Mouse (Mus musculus) forebrain, embryonic 15.5 days (tissue): ENCODE results near the gene Col4a2. TPM values are rescaled to one million over a fixed set of nuclear protein-coding genes. Genes with fewer than 3 reads are reported as not detected.

Source experiments
- ATAC-seq: fragments of 200-750 bp; cut with Nextera tagmentation; replicated peaks from 2 replicates; pipeline ENCODE4 v1.8.0; 2017; ENCODE audit warnings: mild to moderate bottlenecking, moderate TSS enrichment, moderate library complexity
- H3K27ac ChIP-seq: fragments of 300-500 bp; sonication (generic); replicated peaks from 2 replicates; pipeline ENCODE4 v1.5.1; 2015; ENCODE audit warnings: mild to moderate bottlenecking, inconsistent platforms
- H3K27me3 ChIP-seq: fragments of 300-500 bp; sonication (generic); 2 replicates; pipeline ENCODE4 v1.6.1; 2015; ENCODE audit warnings: inconsistent platforms
- H3K36me3 ChIP-seq: fragments of 300-500 bp; sonication (generic); 2 replicates; pipeline ENCODE4 v1.6.1; 2015; ENCODE audit warnings: mild to moderate bottlenecking, inconsistent platforms
- H3K4me1 ChIP-seq: fragments of 300-500 bp; sonication (generic); 2 replicates; pipeline ENCODE4 v1.6.1; 2015; ENCODE audit warnings: inconsistent platforms
- H3K4me2 ChIP-seq: fragments of 300-500 bp; sonication (generic); replicated peaks from 2 replicates; pipeline ENCODE4 v1.6.1; 2015; ENCODE audit warnings: mild to moderate bottlenecking, inconsistent platforms
- H3K4me3 ChIP-seq: fragments of 300-500 bp; sonication (generic); 2 replicates; pipeline ENCODE4 v1.5.1; 2015; ENCODE audit warnings: mild to moderate bottlenecking, inconsistent platforms
- H3K9ac ChIP-seq: fragments of 300-500 bp; sonication (generic); replicated peaks from 2 replicates; pipeline ENCODE4 v1.6.1; 2015; ENCODE audit warnings: mild to moderate bottlenecking, inconsistent platforms
- H3K9me3 ChIP-seq: fragments of 300-500 bp; sonication (generic); 2 replicates; pipeline ENCODE4 v1.6.1; 2016; ENCODE audit warnings: inconsistent platforms
- WGBS: fragments of 180-500 bp; shearing (Covaris S2); methylation state at CpG from one replicate; pipeline ENCODE4 v1.1.7; 2015; ENCODE audit warnings: mixed read lengths; 5-methylcytosine and 5-hydroxymethylcytosine counted together
- polyA plus RNA-seq: library from polyadenylated mRNA; unstranded; fragments of >200 nt; fragmentation: Nextera tagmentation; extraction: Ambion mirVana; gene quantifications from 2 replicates; pipeline ENCODE4 v1.2.1, GENCODE M21; 2015

The Col4a2 gene
- polyA plus RNA-seq, 1 experiment from 2014 or later: 28.7 TPM

- peaks cover 11% of the 10 kb centered on the region for H3K4me1 ChIP-seq
- no peak for ATAC-seq
- no peaks in the 10 kb centered on the region for H3K9me3 ChIP-seq
- H3K4me2 ChIP-seq: no peak overlapping the region
- no peak overlapping the region for H3K27ac ChIP-seq
- H3K27me3 ChIP-seq: no peaks in the 10 kb centered on the region
- no peaks in the 10 kb centered on the region for H3K36me3 ChIP-seq
- no peak overlapping the region for H3K4me3 ChIP-seq
- WGBS: 75% methylated on average over 5 of the region's 5 CpGs
- H3K9ac ChIP-seq: no peak overlapping the region
Measured at GRCm38 (mm10) chr8:11367670-11368069, 55.1 kb downstream of the Col4a2 start.

GRCm38 (mm10) chr8:11369526-11370203 lies 57.1 kb downstream of the Col4a2 start:
- H3K27ac ChIP-seq: no peak overlapping the region
- ATAC-seq: no peak
- H3K27me3 ChIP-seq: no peaks in the 10 kb centered on the region
- H3K9ac ChIP-seq: no peak overlapping the region
- no peak overlapping the region for H3K4me2 ChIP-seq
- 87% methylated on average over 19 of the region's 19 CpGs for WGBS
- H3K4me1 ChIP-seq: no peaks in the 10 kb centered on the region
- H3K36me3 ChIP-seq: no peaks in the 10 kb centered on the region
- H3K9me3 ChIP-seq: no peaks in the 10 kb centered on the region
- H3K4me3 ChIP-seq: no peak overlapping the region

GRCm38 (mm10) chr8:11371347-11371746 lies 58.7 kb downstream of the Col4a2 start:
- H3K9ac ChIP-seq: no peak overlapping the region
- no peaks in the 10 kb centered on the region for H3K9me3 ChIP-seq
- 92% methylated on average over 10 of the region's 10 CpGs for WGBS
- H3K36me3 ChIP-seq: no peaks in the 10 kb centered on the region
- H3K4me2 ChIP-seq: no peak overlapping the region
- no peak for ATAC-seq
- H3K4me1 ChIP-seq: no peaks in the 10 kb centered on the region
- H3K4me3 ChIP-seq: no peak overlapping the region
- no peaks in the 10 kb centered on the region for H3K27me3 ChIP-seq
- no peak overlapping the region for H3K27ac ChIP-seq

GRCm38 (mm10) chr8:11372080-11372479 lies 59.5 kb downstream of the Col4a2 start:
- no peak overlapping the region for H3K4me2 ChIP-seq
- no peaks in the 10 kb centered on the region for H3K9me3 ChIP-seq
- WGBS: 97% methylated on average over 8 of the region's 8 CpGs
- ATAC-seq: no peak
- H3K36me3 ChIP-seq: no peaks in the 10 kb centered on the region
- no peak overlapping the region for H3K27ac ChIP-seq
- H3K4me1 ChIP-seq: no peaks in the 10 kb centered on the region
- H3K4me3 ChIP-seq: no peak overlapping the region
- no peaks in the 10 kb centered on the region for H3K27me3 ChIP-seq
- H3K9ac ChIP-seq: no peak overlapping the region

GRCm38 (mm10) chr8:11373643-11374325 lies 61.2 kb downstream of the Col4a2 start:
- 91% methylated on average over 15 of the region's 15 CpGs for WGBS
- H3K9ac ChIP-seq: no peak overlapping the region
- H3K9me3 ChIP-seq: no peaks in the 10 kb centered on the region

GRCm38 (mm10) chr8:11374326-11375076 lies 61.9 kb downstream of the Col4a2 start:
- H3K9ac ChIP-seq: no peak overlapping the region
- H3K27ac ChIP-seq: no peak overlapping the region
- WGBS: 87% methylated on average over 15 of the region's 15 CpGs
- H3K4me1 ChIP-seq: no peaks in the 10 kb centered on the region
- H3K36me3 ChIP-seq: no peaks in the 10 kb centered on the region
- no peaks in the 10 kb centered on the region for H3K27me3 ChIP-seq
- H3K9me3 ChIP-seq: no peaks in the 10 kb centered on the region
- no peak overlapping the region for H3K4me2 ChIP-seq
- no peak for ATAC-seq
- H3K4me3 ChIP-seq: no peak overlapping the region

More at GRCm38 (mm10) chr8:11373643-11374325, 61.2 kb downstream of the Col4a2 start:
- no peaks in the 10 kb centered on the region for H3K36me3 ChIP-seq
- H3K4me3 ChIP-seq: no peak overlapping the region
- ATAC-seq: no peak
- H3K4me1 ChIP-seq: no peaks in the 10 kb centered on the region
- H3K27ac ChIP-seq: no peak overlapping the region
- no peak overlapping the region for H3K4me2 ChIP-seq
- H3K27me3 ChIP-seq: no peaks in the 10 kb centered on the region

GRCm38 (mm10) chr8:11375749-11376438 lies 63.3 kb downstream of the Col4a2 start:
- no peaks in the 10 kb centered on the region for H3K9me3 ChIP-seq
- ATAC-seq: no peak
- no peaks in the 10 kb centered on the region for H3K36me3 ChIP-seq
- no peak overlapping the region for H3K9ac ChIP-seq
- H3K4me1 ChIP-seq: no peaks in the 10 kb centered on the region
- no peak overlapping the region for H3K4me3 ChIP-seq
- H3K4me2 ChIP-seq: no peak overlapping the region
- H3K27me3 ChIP-seq: no peaks in the 10 kb centered on the region
- no peak overlapping the region for H3K27ac ChIP-seq
- WGBS: 81% methylated on average over 18 of the region's 18 CpGs

- peaks cover 9% of the 10 kb centered on the region for H3K4me1 ChIP-seq
- H3K4me2 ChIP-seq: no peak overlapping the region
- no peak overlapping the region for H3K4me3 ChIP-seq
- ATAC-seq: no peak
- no peak overlapping the region for H3K27ac ChIP-seq
- H3K9me3 ChIP-seq: no peaks in the 10 kb centered on the region
- H3K36me3 ChIP-seq: no peaks in the 10 kb centered on the region
- WGBS: 71% methylated on average over 16 of the region's 16 CpGs
- no peak overlapping the region for H3K9ac ChIP-seq
- no peaks in the 10 kb centered on the region for H3K27me3 ChIP-seq
Measured at GRCm38 (mm10) chr8:11377391-11378210, 65.0 kb downstream of the Col4a2 start.

- Histone ChIP-seq H3K4me2 (no peak overlapping the region), H3K4me1 (peaks cover 14% of the 10 kb centered on the region), H3K4me3 (no peak overlapping the region), H3K27me3 (no peaks in the 10 kb centered on the region), H3K27ac (no peak overlapping the region), H3K9ac (no peak overlapping the region), H3K36me3 (no peaks in the 10 kb centered on the region), H3K9me3 (no peaks in the 10 kb centered on the region)
- no peak for ATAC-seq
- WGBS: 84% methylated on average over 7 of the region's 7 CpGs
Measured at GRCm38 (mm10) chr8:11379590-11379989, 67.0 kb downstream of the Col4a2 start.

- Histone ChIP-seq H3K36me3 (no peaks in the 10 kb centered on the region), H3K4me3 (no peak overlapping the region), H3K4me1 (peaks cover 14% of the 10 kb centered on the region), H3K9me3 (no peaks in the 10 kb centered on the region), H3K27ac (no peak overlapping the region), H3K27me3 (no peaks in the 10 kb centered on the region), H3K4me2 (no peak overlapping the region), H3K9ac (no peak overlapping the region)
- WGBS: 95% methylated on average over 7 of the region's 7 CpGs
- ATAC-seq: no peak
Measured at GRCm38 (mm10) chr8:11381544-11381943, 68.9 kb downstream of the Col4a2 start.

GRCm38 (mm10) chr8:11382059-11382810 lies 69.6 kb downstream of the Col4a2 start:
- peak; percentile 46; the same call in 1 of the 2 replicates for ATAC-seq
- no peak overlapping the region; the same call in 1 of the 2 replicates for H3K27ac ChIP-seq
- WGBS: 22% methylated on average over 19 of the region's 19 CpGs

More at GRCm38 (mm10) chr8:11382059-11382810, 69.6 kb downstream of the Col4a2 start:
- Histone ChIP-seq H3K36me3 (no peaks in the 10 kb centered on the region), H3K4me1 (peaks cover 14% of the 10 kb centered on the region), H3K4me3 (no peak overlapping the region), H3K9me3 (no peaks in the 10 kb centered on the region), H3K27me3 (no peaks in the 10 kb centered on the region), H3K9ac (no peak overlapping the region), H3K4me2 (no peak overlapping the region)
